Mouse (Mus musculus) cerebellum, adult 9-11 months (tissue): ENCODE measurements around the gene Tbc1d5.

Experiments
- DNase-seq: peaks from one replicate; pipeline ENCODE4 v3.0.0; 2022

Tbc1d5 gene

GRCm38 (mm10) chr17:50872600-50872999, 306.6 kb downstream of the Tbc1d5 start:
- DNase-seq: no peak

GRCm38 (mm10) chr17:50867297-50867696, 311.9 kb downstream of the Tbc1d5 start:
- DNase-seq: no peak

GRCm38 (mm10) chr17:50864781-50865180, 314.4 kb downstream of the Tbc1d5 start:
- no peak for DNase-seq

GRCm38 (mm10) chr17:50853220-50853619, 325.9 kb downstream of the Tbc1d5 start:
- no peak for DNase-seq

GRCm38 (mm10) chr17:50851382-50851781, 327.8 kb downstream of the Tbc1d5 start:
- no peak for DNase-seq

- no peak for DNase-seq
Observed at GRCm38 (mm10) chr17:50814089-50814488, 365.1 kb downstream of the Tbc1d5 start.

GRCm38 (mm10) chr17:50813580-50813979, 365.6 kb downstream of the Tbc1d5 start:
- no peak for DNase-seq

GRCm38 (mm10) chr17:50805631-50806030, 373.5 kb downstream of the Tbc1d5 start:
- no peak for DNase-seq

- no peak for DNase-seq
Observed at GRCm38 (mm10) chr17:50803234-50803633, 375.9 kb downstream of the Tbc1d5 start.

GRCm38 (mm10) chr17:50802380-50802779, 376.8 kb downstream of the Tbc1d5 start:
- DNase-seq: no peak

- peak; percentile 80 for DNase-seq
Observed at GRCm38 (mm10) chr17:50795445-50796095, 383.6 kb downstream of the Tbc1d5 start.

- DNase-seq: no peak
Observed at GRCm38 (mm10) chr17:50791671-50792070, 387.5 kb downstream of the Tbc1d5 start.

GRCm38 (mm10) chr17:50788835-50789234, 390.3 kb downstream of the Tbc1d5 start:
- no peak for DNase-seq

- no peak for DNase-seq
Observed at GRCm38 (mm10) chr17:50775247-50775646, 403.9 kb downstream of the Tbc1d5 start.

GRCm38 (mm10) chr17:50764387-50764786, 414.8 kb downstream of the Tbc1d5 start:
- DNase-seq: no peak

GRCm38 (mm10) chr17:50763407-50763806, 415.7 kb downstream of the Tbc1d5 start:
- peak; percentile 43 for DNase-seq

GRCm38 (mm10) chr17:50762231-50762630, 416.9 kb downstream of the Tbc1d5 start:
- DNase-seq: peak; percentile 16

GRCm38 (mm10) chr17:50761082-50761481, 418.1 kb downstream of the Tbc1d5 start:
- DNase-seq: no peak

GRCm38 (mm10) chr17:50753356-50754138, 425.6 kb downstream of the Tbc1d5 start:
- DNase-seq: no peak

GRCm38 (mm10) chr17:50752753-50753152, 426.4 kb downstream of the Tbc1d5 start:
- DNase-seq: no peak

- no peak for DNase-seq
Observed at GRCm38 (mm10) chr17:50751911-50752310, 427.2 kb downstream of the Tbc1d5 start.

- DNase-seq: no peak
Observed at GRCm38 (mm10) chr17:50750874-50751273, 428.3 kb downstream of the Tbc1d5 start.

GRCm38 (mm10) chr17:50741386-50741785, 437.8 kb downstream of the Tbc1d5 start:
- no peak for DNase-seq

GRCm38 (mm10) chr17:50740804-50741203, 438.3 kb downstream of the Tbc1d5 start:
- no peak for DNase-seq
